Mouse (Mus musculus) cerebral cortex, adult 2 months (tissue): ENCODE data around the gene Akr1c12.

Experiments used
- WGBS: fragments of 180-500 bp; shearing (Covaris S2); methylation state at CpG from one replicate; pipeline ENCODE4 v1.1.7; 2018; 5-methylcytosine and 5-hydroxymethylcytosine counted together

Gene Akr1c12

DNA sequence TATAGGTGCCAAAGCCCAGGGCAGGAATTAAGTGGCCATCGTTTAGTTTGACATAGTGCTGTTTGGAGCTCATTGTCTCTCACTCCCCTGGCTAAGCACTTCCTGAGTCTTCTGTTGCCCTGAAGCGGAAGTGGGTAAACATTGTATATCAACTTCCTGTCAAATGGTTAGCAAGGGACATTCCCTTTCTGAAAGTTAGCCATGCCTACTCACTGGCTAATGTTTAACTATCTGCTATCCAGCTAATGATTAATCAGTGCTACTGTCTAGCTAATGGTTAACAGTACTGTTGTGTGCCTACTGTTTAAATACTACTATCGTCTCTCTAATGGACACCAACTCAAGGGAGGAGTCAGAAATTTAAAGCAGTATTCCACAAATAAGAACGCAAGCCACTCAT lies at the start of gene Akr1c12:
Gene Akr1c12, minus strand, starts transcription at position 150 of the 400 bp plus-strand sequence.
- WGBS, result 65% methylated on average over 4 of the region's 4 CpGs

DNA sequence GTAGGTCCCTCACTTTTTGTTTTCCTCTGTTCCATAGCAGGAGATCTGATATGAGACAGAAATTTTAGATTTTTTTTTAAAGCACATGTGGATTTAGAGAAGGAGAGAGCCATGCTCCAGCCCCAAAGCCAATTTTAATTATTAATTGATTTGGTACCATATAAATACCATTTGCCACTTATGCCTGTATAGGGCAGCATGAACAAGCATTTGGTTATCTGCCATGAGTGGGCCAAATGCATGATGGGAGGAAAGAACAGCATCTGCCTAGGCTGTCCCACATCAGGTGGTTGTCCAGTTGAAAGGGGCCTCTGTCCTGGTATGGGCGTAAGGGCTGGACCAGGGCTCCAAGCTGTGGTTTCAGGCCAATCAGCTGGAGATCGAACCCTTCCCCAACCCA lies 39.5 kb upstream of the Akr1c12 start:
- WGBS, result 85% methylated on average over 2 of the region's 2 CpGs

DNA sequence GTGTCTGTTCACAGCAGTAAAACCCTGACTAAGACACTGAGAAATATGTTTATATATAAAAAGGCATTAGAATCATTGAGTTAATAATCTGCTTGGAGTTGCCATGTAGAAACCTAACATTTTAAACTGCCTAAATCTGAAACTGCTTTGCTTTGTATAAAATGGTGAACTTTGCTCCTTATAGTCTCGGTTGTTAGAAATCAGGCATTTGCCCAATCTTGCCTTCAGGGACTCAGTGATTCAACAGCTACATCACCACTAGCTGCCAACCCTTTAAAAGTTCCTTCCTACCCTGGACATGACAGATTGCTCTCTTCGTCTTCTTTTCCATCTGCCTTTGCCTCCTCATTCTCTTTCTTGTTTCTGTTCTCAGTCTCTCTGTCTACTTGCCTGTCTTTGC lies 34.7 kb upstream of the Akr1c12 start:
- WGBS, result 80% methylated on average over 2 of the region's 2 CpGs

DNA sequence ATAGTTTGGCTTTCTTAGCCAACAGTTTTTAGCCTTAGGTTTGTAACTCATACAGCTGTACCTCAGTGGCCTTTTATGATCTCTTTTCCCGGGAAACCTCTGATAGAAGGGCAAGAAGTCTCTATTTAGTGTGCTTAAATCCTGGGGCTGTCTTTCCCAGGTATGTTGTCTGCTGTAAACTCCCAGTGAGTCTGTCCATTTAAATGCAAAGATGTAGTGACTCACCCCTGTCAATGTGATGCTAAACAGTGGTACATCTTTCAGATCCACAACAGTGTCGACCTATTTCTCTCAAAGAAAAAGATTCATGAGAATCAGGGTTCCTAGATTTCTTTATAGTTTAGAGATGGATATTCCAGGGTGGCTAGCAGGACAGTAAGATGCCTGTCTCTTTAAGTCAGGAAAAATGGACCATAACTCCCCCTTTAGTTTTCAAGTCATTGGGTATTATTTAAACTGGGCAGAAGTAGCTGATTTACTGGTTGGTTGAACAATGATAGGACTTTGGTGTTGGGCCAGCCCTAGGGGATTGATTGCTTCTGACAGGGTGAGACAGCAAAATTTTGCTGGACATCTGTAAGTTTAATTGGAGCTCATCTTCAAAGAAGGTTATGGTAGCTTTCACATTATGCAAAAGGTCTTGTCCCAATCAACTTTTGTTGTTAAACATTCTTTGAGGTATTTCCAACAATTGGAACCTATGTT lies 25.8 kb upstream of the Akr1c12 start:
- 57% methylated on average over 2 of the region's 2 CpGs for WGBS

DNA sequence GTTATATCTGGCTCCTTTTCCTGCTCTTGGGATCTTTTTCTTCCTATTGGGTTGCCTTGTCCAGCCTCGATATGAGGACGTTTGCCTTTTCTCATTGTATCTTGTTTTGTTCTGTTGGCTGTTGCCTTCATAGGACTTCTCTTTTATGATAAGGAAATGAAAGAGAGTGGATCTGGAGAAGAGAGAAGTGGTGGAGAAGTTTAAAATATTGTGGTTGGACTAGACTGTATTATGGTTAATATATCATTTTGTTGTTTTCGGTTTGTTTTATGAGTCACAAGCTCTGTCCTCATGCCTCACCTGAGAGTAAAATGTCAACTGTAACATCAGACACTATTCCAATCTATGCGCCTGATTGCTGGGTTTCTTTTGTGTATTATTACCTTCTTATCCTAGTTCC lies 17.8 kb upstream of the Akr1c12 start:
- 96% methylated on average over 4 of the region's 4 CpGs for WGBS

DNA sequence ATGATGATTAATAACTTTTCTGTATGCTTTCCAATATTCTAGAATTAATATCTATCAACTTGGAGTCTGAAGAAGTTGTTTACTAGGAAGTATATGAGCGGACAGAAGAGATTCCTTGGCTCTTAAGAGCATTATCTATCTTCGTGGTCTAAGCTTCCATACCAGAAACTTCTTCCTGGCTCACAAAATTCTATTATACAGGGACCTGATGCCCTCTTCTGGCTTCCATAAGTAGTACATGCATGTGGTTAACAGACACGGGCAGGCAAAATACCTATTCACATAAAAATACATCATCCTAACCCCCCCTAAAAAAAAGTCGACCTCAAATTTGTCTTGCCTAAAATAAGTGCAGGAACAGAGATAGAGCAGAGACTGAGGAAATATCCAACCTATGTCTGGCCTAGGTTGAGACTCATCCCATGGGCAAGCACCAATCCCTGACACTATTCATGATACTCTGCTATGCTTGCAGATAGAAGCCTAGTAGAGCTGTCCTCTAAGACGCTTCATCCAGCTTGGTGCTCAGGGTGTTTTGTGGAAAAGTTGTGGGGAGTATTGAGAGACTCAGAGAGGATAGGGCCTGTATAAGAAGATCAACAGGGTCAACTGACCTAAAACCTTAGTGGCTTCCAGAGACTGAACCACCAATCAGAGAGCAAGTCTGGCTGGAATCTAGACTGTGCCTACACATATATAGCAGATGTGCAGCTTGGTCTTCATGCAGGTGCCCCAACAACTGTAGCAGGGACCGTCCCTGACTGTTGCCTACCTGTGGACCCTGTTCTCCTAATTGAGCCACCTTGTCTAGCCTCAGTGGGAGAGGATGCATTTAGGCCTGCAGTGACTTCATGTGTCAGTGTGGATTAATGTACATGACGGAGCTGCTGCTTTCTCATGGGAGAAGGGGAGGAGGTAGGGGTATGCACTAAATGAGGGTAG lies 2.5 kb upstream of the Akr1c12 start:
- 37% methylated on average over 7 of the region's 7 CpGs for WGBS

DNA sequence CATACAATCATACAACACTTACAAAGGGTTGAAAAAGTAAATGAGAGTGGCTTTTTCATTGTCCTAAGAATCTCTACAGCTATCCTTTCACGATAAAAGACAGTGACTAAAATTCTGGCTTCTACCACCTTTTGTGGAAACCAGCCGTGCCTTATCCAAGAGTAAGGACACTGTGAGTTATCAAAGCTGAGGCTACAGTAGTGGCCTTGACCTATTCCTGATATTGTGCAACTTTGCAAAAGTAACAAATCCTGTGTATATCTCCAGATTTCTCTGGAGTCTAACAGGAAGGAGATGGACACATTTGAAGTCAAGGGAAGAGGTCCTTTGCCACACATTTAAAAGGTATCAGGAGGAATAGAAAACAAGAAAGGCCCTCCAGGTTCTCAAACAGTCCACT lies 1.7 kb downstream of the Akr1c12 start:
- 88% methylated on average over 2 of the region's 2 CpGs for WGBS

DNA sequence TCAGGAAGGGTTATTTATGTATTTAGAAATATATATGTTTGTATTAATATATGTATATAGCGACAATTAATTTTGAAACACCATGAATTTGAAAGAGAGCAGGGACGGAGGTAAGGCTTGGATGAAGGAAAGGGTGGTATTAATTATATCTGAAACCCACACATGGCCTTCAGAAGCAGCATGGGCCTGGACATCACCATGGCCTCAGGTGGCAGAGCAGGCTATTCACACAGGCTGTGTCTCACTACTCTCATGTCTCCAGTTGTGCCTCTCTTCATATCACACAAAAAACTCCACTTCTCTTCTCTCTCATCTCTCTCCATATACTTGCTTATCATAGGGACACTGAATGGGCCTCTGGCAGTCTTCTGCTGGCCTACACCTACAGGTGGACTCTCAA lies 13.8 kb downstream of the Akr1c12 start:
- WGBS, result 90% methylated on average over 2 of the region's 2 CpGs

DNA sequence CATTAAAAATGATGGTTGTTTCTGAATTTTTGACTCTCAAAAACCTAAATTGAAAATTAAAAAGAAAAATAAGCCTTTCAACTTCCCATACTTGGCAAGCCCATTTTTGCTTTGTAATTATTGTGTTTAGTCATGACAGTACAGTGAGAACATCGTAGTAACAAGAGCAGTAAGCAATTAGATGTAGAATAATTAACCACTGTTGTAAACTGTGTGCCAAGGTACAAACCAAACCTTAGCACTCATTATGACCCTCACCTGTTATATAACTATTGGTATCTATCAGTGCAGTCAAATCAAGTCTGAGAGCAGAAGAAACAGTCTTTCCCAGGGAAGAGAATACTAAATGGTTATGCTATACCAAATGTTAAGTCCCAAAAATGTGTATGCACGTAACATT lies 14.2 kb downstream of the Akr1c12 start:
- 84% methylated on average over 2 of the region's 2 CpGs for WGBS

DNA sequence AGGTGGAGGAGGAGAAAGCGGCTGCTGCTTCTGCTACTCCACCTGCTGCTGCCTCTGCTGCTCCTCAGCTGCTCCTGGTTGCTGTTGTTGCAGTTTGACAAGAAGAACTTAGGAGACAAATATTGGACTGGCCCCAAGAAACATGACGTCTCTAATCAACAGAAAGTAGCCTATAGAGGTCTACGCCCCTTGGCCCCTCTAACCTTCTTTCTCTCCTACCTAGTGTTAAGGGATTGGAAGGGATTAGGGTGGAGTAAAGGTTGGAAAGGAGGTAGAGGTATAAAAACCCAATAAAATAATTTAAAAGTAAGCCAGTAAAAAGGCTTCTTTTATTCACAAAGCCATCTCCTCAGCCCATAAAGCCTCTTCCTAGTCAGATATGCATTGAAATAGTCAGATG lies 14.6 kb downstream of the Akr1c12 start:
- 85% methylated on average over 3 of the region's 3 CpGs for WGBS

DNA sequence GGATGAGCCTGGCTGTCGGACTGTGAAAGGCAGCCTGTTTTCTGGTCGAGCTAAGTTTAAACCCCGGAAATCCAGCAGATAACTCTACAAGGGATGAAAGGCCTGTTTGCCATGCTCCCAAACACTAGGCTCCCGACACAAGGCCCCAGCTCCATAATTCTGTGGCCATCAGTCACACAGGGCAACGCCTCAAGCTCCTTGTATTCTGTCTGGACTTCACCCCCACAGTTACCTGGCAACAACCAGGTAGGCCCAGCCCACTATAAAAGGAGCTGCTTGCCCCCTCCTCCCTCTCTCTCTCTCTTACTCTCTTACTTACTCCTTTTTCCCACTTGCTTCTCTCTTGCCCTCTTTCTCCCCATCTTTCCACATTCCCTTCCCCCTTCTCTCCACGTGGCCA lies 21.9 kb downstream of the Akr1c12 start:
- WGBS, result 81% methylated on average over 6 of the region's 6 CpGs

DNA sequence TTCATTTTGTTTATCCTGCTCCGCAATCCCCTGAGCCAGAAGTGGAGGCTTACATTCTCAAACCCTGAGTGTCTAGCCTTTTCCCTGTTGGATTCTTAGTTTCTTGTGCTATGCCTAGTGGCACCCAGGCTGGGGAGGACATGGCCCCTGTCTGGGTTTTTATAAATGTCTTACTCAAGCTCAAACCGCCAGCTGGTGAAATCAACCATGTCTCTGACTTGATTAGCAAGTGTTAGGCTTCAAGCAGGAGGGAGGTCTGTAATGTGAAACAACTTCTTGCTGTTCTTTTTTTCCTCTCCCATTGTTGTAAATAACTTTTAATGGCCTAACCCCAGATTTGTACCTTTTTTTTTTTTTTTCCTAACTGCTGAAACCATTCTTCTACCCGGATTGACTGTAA lies 29.9 kb downstream of the Akr1c12 start:
- 77% methylated on average over 3 of the region's 3 CpGs for WGBS

DNA sequence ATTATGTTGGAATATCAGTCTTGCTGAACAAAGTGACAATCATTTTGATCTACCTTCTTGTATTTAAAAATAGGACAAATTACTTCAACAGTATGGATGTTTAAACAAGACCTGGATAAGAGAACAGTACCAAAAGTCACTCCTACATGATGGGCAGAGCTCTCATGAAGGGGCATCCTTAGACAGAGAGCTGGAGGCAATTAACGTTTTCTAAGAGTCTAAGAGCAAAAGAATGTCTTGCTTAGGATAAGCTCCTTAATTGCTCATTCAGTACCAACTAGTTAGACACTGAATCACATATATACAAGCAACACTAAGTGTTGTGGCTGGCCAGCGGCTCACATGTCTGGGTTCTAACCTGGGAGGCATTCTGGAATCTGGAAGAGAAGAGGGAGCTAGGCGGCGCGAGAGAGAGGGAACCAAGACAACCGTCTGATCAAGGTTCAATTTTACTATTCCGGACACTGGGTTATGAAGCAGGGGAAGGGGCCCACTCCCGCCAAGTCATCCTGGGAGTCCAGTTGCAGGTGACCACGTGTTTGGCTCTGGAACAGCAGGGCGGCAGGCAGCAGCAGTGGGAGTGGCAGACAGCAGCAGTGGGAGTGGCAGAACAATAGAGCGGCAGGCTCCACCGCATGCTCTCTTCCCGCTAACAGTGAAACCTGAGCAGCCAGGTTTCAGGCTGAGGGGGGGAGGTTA lies 34.2 kb downstream of the Akr1c12 start:
- WGBS, result 3% methylated on average over 13 of the region's 13 CpGs

DNA sequence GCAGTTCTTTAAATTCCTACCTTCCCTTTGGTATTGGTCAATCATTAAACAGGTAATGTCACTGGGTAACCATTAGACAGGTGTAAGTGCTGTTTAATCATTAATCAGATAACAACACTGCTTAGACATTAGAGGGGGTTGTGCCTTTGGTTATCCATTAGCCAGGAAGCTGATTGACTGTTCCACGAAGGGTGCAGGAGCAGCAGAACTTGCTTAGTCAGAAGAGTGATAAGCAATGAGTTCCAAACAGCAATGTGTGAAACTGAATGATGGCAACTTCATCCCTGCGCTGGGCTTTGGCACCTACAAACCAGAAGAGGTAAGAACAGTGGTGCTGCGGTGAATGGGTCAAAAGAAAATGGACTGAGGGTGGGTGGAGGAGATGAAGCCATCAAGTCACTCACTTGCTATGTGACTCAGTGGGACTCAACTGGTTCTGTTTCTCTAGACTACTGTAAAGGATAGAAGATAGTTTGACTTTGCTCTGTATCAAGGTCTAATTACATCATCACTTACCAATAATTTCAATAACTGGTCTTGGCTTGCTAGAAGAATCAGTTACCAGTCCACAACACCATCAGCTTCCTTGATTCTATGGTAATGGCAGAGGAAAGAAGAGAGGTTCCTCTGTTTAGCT lies 45.6 kb downstream of the Akr1c12 start:
- WGBS, result 84% methylated on average over 3 of the region's 3 CpGs

DNA sequence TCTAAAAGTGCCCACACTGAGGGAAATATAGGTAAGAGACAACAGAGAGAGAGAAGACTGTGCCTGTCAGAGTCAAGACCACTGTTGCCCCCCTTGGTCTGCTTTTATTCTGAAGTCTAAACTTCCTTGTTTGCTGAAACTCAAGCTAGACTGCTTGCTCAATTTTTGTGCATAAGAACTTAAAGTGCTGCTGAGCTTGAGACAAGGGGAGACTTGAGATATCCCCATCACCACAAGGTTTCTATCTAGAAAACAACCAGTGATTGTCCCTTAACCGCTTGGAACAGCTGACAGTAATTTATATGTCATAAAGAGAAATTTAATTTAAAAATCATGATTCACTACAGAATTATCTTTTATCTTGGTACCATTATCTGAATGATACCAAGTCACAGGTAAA lies 46.1 kb downstream of the Akr1c12 start:
- WGBS, result 83% methylated on average over 1 of the region's 1 CpGs

DNA sequence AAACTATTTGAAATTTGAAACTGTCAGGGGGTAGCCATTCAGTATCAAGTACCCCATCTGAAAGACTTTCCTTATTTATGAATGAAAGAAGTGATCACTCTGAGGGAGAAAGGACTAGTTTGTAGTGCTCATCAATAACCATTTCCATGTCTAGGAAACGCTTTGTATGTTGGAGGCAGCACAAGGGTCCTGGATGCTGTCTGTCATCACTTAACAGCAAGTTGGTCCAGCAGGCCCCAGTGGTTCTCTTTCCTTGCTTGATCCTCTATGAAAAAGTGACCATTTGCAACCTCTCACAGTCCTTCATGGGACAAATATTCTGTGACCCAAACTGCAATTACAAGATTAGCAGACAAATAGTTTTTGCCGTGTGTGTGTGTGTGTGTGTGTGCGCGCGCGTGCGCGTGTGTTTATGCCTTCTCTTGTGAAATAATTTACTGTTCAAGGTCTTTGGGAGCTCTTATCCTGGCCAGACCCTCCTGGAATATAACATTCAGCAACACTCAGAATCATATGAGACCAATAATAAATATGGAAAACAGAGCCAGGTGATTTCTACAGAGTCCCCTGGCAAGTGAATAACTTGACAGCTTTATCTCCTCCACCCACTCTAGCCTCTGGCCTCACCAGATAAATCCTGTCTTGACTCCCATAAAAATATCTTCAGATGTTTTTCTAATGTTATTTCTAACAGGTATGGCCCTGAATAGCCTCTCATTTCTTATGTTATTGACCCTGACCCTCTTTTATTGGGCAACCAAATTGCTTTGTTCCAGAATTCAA lies 48.2 kb downstream of the Akr1c12 start:
- 93% methylated on average over 8 of the region's 8 CpGs for WGBS

DNA sequence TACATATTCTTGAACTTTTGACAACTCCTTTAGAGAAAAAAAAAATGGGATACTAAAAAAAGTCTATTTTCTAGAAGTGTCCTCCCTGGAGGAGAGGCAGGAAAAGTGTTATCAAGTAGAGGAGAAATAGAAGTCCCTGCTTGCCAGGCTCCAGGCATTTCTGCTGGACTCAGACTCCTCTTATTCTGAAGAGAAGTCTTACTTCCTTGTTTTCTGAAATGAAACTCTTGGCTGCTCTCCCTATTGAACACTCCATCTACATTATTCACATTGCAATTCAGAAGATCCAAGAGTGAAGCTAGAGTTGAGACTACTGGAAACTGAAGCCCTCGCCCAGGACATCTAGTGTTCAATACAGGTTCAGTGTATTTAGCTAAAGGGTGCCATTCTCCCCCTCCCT lies 50.8 kb downstream of the Akr1c12 start, which contains the start of gene Akr1c19:
Gene Akr1c19, plus strand, starts transcription at position 260 of the 400 bp plus-strand sequence.
- WGBS, result 69% methylated on average over 1 of the region's 1 CpGs
